Mouse (Mus musculus) gastrocnemius, postnatal 10 days (tissue): ENCODE measurements around the gene Pot1b. TPM values are rescaled to one million over a fixed set of nuclear protein-coding genes. Genes with fewer than 3 reads are reported as not detected.
A peak's percentile ranks its signal among the peaks of the same experiment; 100 is the strongest.

Experiments
- DNase-seq: peaks from one replicate; pipeline ENCODE4 v3.0.0; 2021; ENCODE audit warnings: mixed read lengths
- long read RNA-seq, 2 experiments: library from polyadenylated mRNA; stranded (forward); transcript quantifications; one replicate each; pipeline ENCODE4 v2.0.0; 2021
- total RNA-seq, 2 experiments: library from RNA; stranded (reverse); gene quantifications; 2 replicates each; pipeline ENCODE4 v1.2.3; 2021

Gene Pot1b
- total RNA-seq: 1 to 10 TPM; 2.9 to 3.6 TPM
- long read RNA-seq, experiment 1: 0 reads
- long read RNA-seq, experiment 2: 0 reads

DNA sequence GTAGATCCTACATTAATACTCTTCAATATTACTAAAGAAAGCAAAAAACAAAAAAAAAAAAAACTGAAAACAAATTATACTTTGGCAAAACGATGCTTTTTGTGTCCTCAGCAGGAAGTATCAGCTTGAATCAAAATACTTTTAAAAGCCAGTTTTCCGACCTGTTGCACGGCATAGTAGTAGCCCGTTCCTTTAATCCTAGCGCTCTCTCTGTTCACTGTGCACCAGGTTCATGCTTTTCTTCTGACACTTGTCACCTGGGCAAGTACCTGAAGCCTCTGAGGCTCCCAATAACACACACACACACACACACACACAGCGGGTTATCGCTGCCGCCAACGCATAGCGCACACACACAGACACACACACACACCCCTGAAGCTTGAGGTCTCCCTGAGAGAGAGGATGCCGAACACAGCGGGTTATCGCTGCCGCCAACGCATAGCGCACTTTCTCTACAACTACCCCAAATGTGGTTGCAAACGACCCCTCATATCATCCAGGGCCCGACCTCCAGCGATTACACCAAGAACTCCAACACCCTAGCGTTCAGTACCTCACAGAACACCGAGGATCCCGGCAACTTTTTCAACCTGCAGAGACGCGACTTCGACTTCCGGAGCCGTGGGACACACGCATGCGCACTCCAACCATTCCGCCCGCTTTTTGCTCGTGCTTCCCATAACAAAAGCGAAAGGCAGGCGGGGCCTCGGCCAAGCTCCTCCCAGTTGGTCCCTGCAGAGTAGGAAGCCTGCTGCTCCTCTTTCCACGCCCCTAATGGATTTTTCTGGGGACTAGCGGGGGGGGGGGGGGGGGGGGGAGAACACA, at the start of gene Pot1b:
TSS of gene Pot1b (minus strand) at position 645 of the 828 bp plus-strand sequence.
- peak; percentile 98 for DNase-seq

DNA sequence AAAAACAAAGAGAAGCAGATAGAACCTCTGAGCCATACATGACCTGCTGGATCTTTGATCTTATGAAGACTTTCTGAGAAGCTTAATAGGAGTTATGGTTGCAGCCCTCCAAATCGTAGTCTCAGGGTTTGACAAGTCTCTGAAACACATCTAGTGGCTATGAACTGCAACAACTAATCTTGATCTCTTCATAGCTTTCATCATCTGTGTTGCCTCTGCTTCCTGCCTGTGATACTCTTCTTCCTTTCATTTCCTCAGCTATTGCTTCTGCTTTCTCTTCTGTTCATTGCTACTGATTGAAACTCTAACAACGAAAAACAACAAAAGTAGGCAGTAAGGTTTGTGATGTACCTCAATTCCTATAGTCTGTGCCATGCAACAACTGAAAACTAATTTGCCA, 38.7 kb upstream of the Pot1b start:
- DNase-seq: no peak

DNA sequence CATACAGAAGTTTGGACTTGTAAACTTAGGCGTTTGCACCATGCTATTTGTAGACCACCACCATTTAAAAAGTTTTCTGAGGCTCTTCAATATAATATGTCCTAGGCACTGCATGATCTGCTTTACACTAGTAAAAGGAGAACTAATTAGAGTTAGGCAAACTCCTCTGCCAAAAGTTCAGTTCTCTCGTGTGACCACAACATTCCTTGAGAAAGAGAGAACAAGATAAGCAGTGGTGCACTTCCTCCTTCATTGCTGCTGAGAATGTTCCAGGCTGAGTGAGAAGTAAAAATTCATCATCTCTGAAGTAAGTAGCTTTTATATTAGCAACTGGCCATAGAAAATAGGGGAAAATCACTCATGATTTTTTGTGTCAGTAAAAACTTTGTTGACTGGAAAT, 37.4 kb upstream of the Pot1b start, which contains the start of gene Adgre4:
TSS of gene Adgre4 (plus strand) at position 199 of the 400 bp plus-strand sequence.
- DNase-seq: no peak

DNA sequence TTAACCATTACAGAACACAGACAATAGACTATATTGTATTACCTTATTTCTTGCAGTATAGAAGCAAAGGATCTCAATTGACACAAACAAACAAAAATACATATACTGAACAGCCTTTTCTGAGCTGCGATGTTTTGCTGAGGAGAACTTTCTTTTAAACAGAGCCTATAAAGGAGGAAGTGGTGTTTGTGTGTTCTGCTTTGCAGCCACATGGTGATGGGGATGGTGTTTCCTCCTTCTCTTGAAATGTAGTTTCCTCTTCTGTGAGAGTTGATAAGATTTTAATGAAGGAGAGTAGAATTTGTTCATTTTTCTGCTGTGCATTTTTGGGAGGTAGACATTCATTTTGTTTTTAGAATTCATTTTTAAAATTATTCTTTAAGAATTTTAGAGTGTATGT, 24.2 kb upstream of the Pot1b start:
- no peak for DNase-seq

DNA sequence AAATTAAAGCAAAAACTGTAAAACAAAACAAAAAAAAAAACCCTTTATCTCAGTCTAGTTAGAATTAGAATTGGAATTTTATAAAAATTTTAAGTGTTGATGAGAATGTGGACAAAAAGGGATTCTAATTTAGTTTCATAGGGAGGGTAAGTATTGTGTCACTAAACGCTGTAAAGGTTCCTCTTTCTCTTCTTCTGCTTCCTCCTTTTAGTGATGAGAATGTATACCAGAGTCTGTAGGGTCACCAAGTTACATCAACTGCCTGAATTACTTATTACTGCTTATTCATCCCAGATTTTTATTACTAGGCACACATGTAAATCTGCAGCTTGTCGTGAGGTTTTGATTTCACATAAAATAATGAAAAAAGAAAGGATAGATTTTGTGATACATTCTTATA, 13.8 kb upstream of the Pot1b start:
- no peak for DNase-seq

DNA sequence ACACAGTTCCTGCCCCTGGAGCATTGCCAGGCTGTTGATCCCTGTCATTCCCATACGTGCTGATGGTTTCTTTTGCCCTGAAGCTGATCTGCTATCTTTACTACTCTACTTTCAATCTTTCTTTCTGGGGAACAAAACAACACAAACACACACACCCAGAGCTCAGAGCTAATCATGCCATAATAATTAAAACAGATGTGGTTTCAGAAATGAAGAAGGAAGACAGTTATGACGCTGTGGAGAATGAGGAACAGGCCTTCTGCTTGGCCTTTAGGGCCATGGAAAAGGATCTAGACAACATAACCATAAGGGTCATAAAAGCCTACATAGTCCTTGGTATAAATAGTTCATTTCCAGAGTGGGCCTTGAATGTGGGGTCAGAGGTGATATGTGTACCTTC, 9.8 kb upstream of the Pot1b start:
- DNase-seq: no peak

DNA sequence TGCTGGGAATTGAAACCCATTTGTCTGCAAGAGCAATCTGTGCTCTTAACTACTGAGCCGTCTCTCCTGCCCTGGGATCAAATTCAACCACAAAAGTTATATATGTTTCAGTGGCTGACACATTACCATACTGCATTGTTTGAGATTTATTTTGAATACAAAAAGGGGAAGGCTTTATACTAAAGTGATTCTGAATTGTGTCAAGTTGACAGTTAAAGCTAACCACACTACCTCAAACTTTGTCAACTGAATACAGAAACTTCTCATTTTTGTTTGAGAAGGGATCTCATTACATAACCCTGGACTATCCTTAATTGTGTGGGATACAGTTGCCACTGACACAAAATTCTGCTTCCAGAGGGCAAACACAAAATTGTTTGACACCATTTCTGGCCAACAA, 8.8 kb upstream of the Pot1b start:
- no peak for DNase-seq

DNA sequence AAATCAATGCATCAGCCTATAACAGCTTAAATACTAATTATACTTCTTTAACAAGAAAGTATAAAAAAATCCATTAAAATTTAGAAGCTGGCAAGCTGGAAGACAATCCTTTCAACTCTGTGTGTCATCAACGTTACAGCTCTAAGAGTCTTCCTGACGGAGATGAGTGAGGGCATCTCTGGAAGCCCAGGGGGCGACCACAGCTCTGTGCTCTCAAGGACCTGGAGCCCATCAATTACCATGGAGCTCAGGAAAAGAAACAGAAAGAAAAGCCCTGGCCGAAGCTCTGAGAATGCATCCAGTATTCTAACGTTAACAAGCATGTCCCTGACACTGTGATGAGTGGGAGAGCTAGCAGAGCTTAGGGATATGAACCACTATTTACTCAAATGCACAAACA, 9.6 kb downstream of the Pot1b start:
- DNase-seq: no peak

DNA sequence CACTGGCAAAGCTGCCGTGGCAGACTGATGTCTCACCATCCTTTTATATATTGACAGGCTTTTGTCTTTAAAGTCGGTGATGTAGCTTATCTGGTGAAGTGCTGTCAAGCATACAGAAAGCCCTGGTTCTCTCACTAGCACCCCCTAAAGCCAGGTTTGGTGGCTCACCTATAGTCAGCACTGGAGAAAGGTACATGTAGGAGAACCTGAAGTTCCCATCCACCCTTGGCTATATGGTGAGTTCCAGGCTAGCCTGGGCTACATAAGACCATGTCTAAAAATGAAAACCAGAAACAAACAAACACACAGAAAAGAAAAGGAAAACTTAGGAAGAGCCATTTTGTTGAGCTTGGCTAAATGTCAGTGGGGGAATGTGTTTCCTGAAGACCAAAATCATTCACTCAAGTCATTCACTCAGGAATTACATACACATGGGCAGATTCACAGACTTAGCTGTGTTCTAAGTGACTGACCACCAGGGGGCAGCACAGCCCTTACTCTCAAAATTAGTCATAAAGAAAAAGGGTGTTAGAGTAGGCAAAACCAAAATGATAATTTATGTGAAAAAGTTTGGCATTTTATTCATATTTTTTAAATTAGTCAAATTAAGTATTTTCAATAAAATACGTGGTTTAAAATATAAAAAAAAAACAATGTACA, 10.1 kb downstream of the Pot1b start:
- DNase-seq: peak; percentile 79

DNA sequence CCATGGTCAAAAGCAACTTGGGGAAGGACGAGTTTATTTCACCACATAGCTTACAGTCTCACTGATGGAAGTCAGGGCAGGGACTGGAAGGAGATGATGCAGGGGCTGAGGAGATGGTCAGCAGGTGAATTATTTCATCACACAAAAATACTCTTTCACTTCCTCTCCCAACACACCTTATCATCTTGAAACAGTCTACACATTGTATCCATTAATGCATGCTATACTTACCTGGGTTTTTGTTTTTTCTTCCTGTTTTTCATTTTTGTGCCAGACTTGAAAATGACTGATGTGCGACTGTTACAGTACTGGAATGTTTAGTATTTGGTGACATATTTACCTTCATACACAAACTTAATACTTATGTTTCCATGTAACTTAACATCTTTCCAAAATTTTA, 13.0 kb downstream of the Pot1b start:
- no peak for DNase-seq

DNA sequence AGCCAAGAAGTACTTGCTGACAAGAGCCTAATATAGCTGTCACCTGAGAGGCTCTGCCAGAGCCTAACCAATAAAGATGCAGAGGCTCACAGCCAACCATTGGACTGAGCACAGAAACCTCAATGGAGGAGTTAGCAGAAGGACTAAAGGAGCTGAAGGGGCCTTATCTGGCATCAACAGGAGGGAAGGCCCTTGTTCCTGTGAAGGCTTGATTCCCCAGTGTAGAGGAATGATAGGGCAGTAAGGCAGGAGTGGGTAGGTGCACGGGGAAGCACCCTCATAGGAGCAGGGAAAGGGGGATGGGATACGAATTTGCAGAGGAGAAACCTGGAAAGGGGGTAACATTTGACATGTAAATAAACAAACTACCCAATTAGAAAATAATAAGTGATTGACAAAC, 51.3 kb downstream of the Pot1b start:
- DNase-seq: no peak

DNA sequence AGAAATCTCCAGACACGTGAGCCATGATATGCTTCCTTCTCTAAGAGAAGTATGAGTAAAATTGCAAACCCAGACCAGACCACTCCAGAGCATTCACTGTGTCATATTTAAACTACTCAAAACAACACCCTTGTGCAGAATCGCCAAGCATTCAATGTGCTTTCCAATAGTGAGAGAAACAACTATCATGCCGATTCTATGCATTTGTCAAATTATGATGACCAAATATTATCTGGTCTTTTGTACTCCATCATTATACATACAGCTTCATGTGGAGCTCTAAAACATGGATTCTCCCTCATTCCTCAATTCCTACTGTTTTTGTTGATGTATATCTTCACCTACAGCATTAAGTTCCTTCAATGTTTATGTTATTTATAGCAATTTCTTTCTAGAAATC, 87.3 kb downstream of the Pot1b start, which contains the start of gene Vmn2r118:
TSS of gene Vmn2r118 (minus strand) at position 101 of the 400 bp plus-strand sequence.
- no peak for DNase-seq

Other genes with a start within 250 kb of the Pot1b start
- gene Vmn2r118, start 87.4 kb downstream of the Pot1b start, total RNA-seq: not detected
- under 1 TPM; 0.14 to 0.29 TPM for gene Adgre4, start 37.4 kb upstream of the Pot1b start, total RNA-seq
- gene Zfp119a, start 166.3 kb upstream of the Pot1b start, total RNA-seq: 1 to 10 TPM; 4.2 to 5.1 TPM
- 1 to 10 TPM; 3.6 to 4.5 TPM for gene Zfp959, start 179.5 kb upstream of the Pot1b start, total RNA-seq
- 1 to 10 TPM; 3.5 to 4.0 TPM for gene Zfp119b, start 236.9 kb upstream of the Pot1b start, total RNA-seq
- gene Ebi3, start 240.0 kb upstream of the Pot1b start, total RNA-seq: 1 to 10 TPM in 1 of 2 experiments, under 1 TPM in 1; 0.75 to 1.6 TPM
- 10 to 100 TPM; 11.1 to 11.6 TPM for gene Yju2, start 246.5 kb upstream of the Pot1b start, total RNA-seq